Mouse (Mus musculus) forebrain, postnatal 0 days (tissue): ENCODE measurements at regions not wholly inside any gene's neighbourhood (a gene's known extent, or its start where the extent isn't known, plus 50 kb on each side); places are given as distances from the start of the nearest gene placed in this dataset.

ENCODE experiments used
- ATAC-seq: fragments of 200-750 bp; cut with Nextera tagmentation; 2 replicates; pipeline ENCODE4 v1.8.0; 2017; ENCODE audit warnings: mild to moderate bottlenecking, moderate library complexity
- DNase-seq: peaks from one replicate; pipeline ENCODE4 v3.0.0-alpha.2; 2015
- H3K27ac ChIP-seq: fragments of 300-500 bp; sonication (generic); 2 replicates; pipeline ENCODE4 v1.5.1; 2014; ENCODE audit warnings: low read depth, mild to moderate bottlenecking, antibody characterized with exemption, low read length, moderate library complexity, mixed read lengths
- H3K27me3 ChIP-seq: fragments of 300-500 bp; sonication (generic); 2 replicates; pipeline ENCODE4 v1.6.1; 2014; ENCODE audit warnings: mild to moderate bottlenecking, low read length, mixed read lengths; ENCODE audit not compliant: insufficient read depth
- H3K36me3 ChIP-seq: fragments of 300-500 bp; sonication (generic); 2 replicates; pipeline ENCODE4 v1.6.1; 2014; ENCODE audit warnings: mild to moderate bottlenecking, moderate library complexity; ENCODE audit not compliant: insufficient read depth
- H3K4me1 ChIP-seq: fragments of 300-500 bp; sonication (generic); 2 replicates; pipeline ENCODE4 v1.6.1; 2014; ENCODE audit warnings: antibody characterized with exemption; ENCODE audit not compliant: insufficient read depth
- H3K4me2 ChIP-seq: fragments of 300-500 bp; sonication (generic); 2 replicates; pipeline ENCODE4 v1.6.1; 2014; ENCODE audit warnings: low read depth, mild to moderate bottlenecking, moderate library complexity
- H3K4me3 ChIP-seq: fragments of 300-500 bp; sonication (generic); 2 replicates; pipeline ENCODE4 v1.5.1; 2014; ENCODE audit warnings: low read depth, low read length, mixed read lengths
- H3K9ac ChIP-seq: fragments of 300-500 bp; sonication (generic); 2 replicates; pipeline ENCODE4 v1.6.1; 2014; ENCODE audit warnings: mild to moderate bottlenecking
- H3K9me3 ChIP-seq: fragments of 300-500 bp; sonication (generic); 2 replicates; pipeline ENCODE4 v1.6.1; 2016; ENCODE audit warnings: low read length
- CTCF ChIP-seq: sonication (generic); IDR thresholded peaks from 2 replicates; pipeline ENCODE4 v1.5.1; 2016; ENCODE audit warnings: antibody characterized with exemption, control low read depth, low read depth
- WGBS: fragments of 180-500 bp; shearing (Covaris S2); extraction: QIAGEN DNeasy Blood & Tissue Kit; methylation state at CpG from one replicate; pipeline ENCODE4 v1.1.7; 2014; 5-methylcytosine and 5-hydroxymethylcytosine counted together

GRCm38 (mm10) chr2:159019921-159020534 is 225.4 kb downstream of the Dhx35 start:
- no peak overlapping the region for H3K4me2 ChIP-seq
- H3K36me3 ChIP-seq: no peaks in the 10 kb centered on the region
- TF ChIP-seq CTCF: no peak
- no peaks in the 10 kb centered on the region for H3K4me1 ChIP-seq
- peak; percentile 40; the same call in 1 of the 2 replicates for ATAC-seq
- WGBS: 38% methylated on average over 4 of the region's 4 CpGs
- H3K4me3 ChIP-seq: no peak overlapping the region
- H3K27me3 ChIP-seq: no peaks in the 10 kb centered on the region
- H3K27ac ChIP-seq: no peak overlapping the region
- DNase-seq: peak; percentile 16
- no peak overlapping the region for H3K9ac ChIP-seq
- H3K9me3 ChIP-seq: no peaks in the 10 kb centered on the region

- Histone ChIP-seq H3K4me2 (no peak overlapping the region), H3K27me3 (no peaks in the 10 kb centered on the region), H3K9ac (no peak overlapping the region), H3K4me3 (no peak overlapping the region), H3K36me3 (no peaks in the 10 kb centered on the region), H3K27ac (no peak overlapping the region), H3K4me1 (no peaks in the 10 kb centered on the region), H3K9me3 (no peaks in the 10 kb centered on the region)
- DNase-seq (no peak), ATAC-seq (no peak)
- no peak for TF ChIP-seq CTCF
- WGBS: 56% methylated on average over 8 of the region's 8 CpGs
These were observed 237.5 kb downstream of the Dhx35 start for GRCm38 (mm10) chr2:159032147-159032546.

GRCm38 (mm10) chr2:159039916-159040315 is 245.3 kb downstream of the Dhx35 start:
- Histone ChIP-seq H3K9me3 (no peaks in the 10 kb centered on the region), H3K4me3 (no peak overlapping the region), H3K27ac (no peak overlapping the region), H3K27me3 (no peaks in the 10 kb centered on the region), H3K36me3 (no peaks in the 10 kb centered on the region), H3K4me1 (no peaks in the 10 kb centered on the region), H3K4me2 (no peak overlapping the region), H3K9ac (no peak overlapping the region)
- TF ChIP-seq CTCF: no peak
- ATAC-seq: 0 out of 2 replicates have a peak, but pooled peaks have one; percentile 25
- 35% methylated on average over 4 of the region's 4 CpGs for WGBS
- DNase-seq: no peak

- H3K27ac ChIP-seq: no peak overlapping the region
- no peak overlapping the region for H3K4me2 ChIP-seq
- no peak for TF ChIP-seq CTCF
- no peaks in the 10 kb centered on the region for H3K27me3 ChIP-seq
- no peaks in the 10 kb centered on the region for H3K36me3 ChIP-seq
- ATAC-seq (no peak), DNase-seq (no peak)
- H3K9me3 ChIP-seq: no peaks in the 10 kb centered on the region
- no peak overlapping the region for H3K9ac ChIP-seq
- H3K4me3 ChIP-seq: no peak overlapping the region
- 70% methylated on average over 10 of the region's 10 CpGs for WGBS
- no peaks in the 10 kb centered on the region for H3K4me1 ChIP-seq
These were observed 258.9 kb downstream of the Dhx35 start for GRCm38 (mm10) chr2:159053534-159053933.

- Histone ChIP-seq H3K9ac (no peak overlapping the region), H3K27ac (no peak overlapping the region), H3K27me3 (no peaks in the 10 kb centered on the region), H3K4me2 (no peak overlapping the region), H3K4me3 (no peak overlapping the region), H3K4me1 (no peaks in the 10 kb centered on the region), H3K36me3 (no peaks in the 10 kb centered on the region), H3K9me3 (no peaks in the 10 kb centered on the region)
- WGBS: 66% methylated on average over 4 of the region's 4 CpGs
- peak; percentile 93 for TF ChIP-seq CTCF
- DNase-seq (peak; percentile 67), ATAC-seq (peak; percentile 71)
These were observed 259.3 kb downstream of the Dhx35 start for GRCm38 (mm10) chr2:159053936-159054335.

- DNase-seq: no peak
- no peak for TF ChIP-seq CTCF
- H3K27me3 ChIP-seq: no peaks in the 10 kb centered on the region
- ATAC-seq: no peak
- no peaks in the 10 kb centered on the region for H3K36me3 ChIP-seq
- no peak overlapping the region for H3K9ac ChIP-seq
- 92% methylated on average over 3 of the region's 3 CpGs for WGBS
- no peaks in the 10 kb centered on the region for H3K4me1 ChIP-seq
- H3K27ac ChIP-seq: no peak overlapping the region
- H3K4me3 ChIP-seq: no peak overlapping the region
- no peaks in the 10 kb centered on the region for H3K9me3 ChIP-seq
- H3K4me2 ChIP-seq: no peak overlapping the region
These were observed 259.8 kb downstream of the Dhx35 start for GRCm38 (mm10) chr2:159054451-159054850.

- Histone ChIP-seq H3K36me3 (no peaks in the 10 kb centered on the region), H3K9ac (no peak overlapping the region), H3K4me1 (no peaks in the 10 kb centered on the region), H3K27me3 (no peaks in the 10 kb centered on the region), H3K27ac (no peak overlapping the region), H3K9me3 (no peaks in the 10 kb centered on the region), H3K4me3 (no peak overlapping the region), H3K4me2 (no peak overlapping the region)
- no peak for ATAC-seq
- 53% methylated on average over 6 of the region's 6 CpGs for WGBS
- DNase-seq: no peak
- no peak for TF ChIP-seq CTCF
These were observed 261.2 kb downstream of the Dhx35 start for GRCm38 (mm10) chr2:159055780-159056179.
